Mouse (Mus musculus) lung, embryonic 14.5 days (tissue): ENCODE measurements at regions not wholly inside any gene's neighbourhood (a gene's known extent, or its start where the extent isn't known, plus 50 kb on each side); places are given as distances from the start of the nearest gene placed in this dataset.

Source experiments
- ATAC-seq: fragments of 200-750 bp; cut with Nextera tagmentation; 2 replicates; pipeline ENCODE4 v1.8.0; 2017; ENCODE audit warnings: mild to moderate bottlenecking, moderate TSS enrichment, moderate library complexity; ENCODE audit not compliant: insufficient read depth
- DNase-seq: peaks from one replicate; pipeline ENCODE4 v3.0.0-alpha.2; 2015
- H3K27ac ChIP-seq: fragments of 300-500 bp; sonication (generic); 2 replicates; pipeline ENCODE4 v1.5.1; 2014; ENCODE audit warnings: low read depth, mild to moderate bottlenecking, moderate library complexity
- H3K27me3 ChIP-seq: fragments of 300-500 bp; sonication (generic); 2 replicates; pipeline ENCODE4 v1.6.1; 2014; ENCODE audit warnings: low read length, control low read depth; ENCODE audit not compliant: insufficient read depth
- H3K36me3 ChIP-seq: fragments of 300-500 bp; sonication (generic); 2 replicates; pipeline ENCODE4 v1.6.1; 2014; ENCODE audit warnings: control low read depth; ENCODE audit not compliant: insufficient read depth
- H3K4me1 ChIP-seq: fragments of 300-500 bp; sonication (generic); 2 replicates; pipeline ENCODE4 v1.6.1; 2014; ENCODE audit warnings: antibody characterized with exemption, control low read depth; ENCODE audit not compliant: insufficient read depth
- H3K4me2 ChIP-seq: fragments of 300-500 bp; sonication (generic); 2 replicates; pipeline ENCODE4 v1.6.1; 2014; ENCODE audit warnings: mild to moderate bottlenecking
- H3K4me3 ChIP-seq: fragments of 300-500 bp; sonication (generic); 2 replicates; pipeline ENCODE4 v1.5.1; 2014; ENCODE audit warnings: low read depth, low read length
- H3K9ac ChIP-seq: fragments of 300-500 bp; sonication (generic); 2 replicates; pipeline ENCODE4 v1.6.1; 2014
- H3K9me3 ChIP-seq: fragments of 300-500 bp; sonication (generic); 2 replicates; pipeline ENCODE4 v1.6.1; 2016; ENCODE audit warnings: low read depth, low read length, control low read depth
- CTCF ChIP-seq: IDR thresholded peaks from 2 replicates; pipeline ENCODE4 v1.5.1; 2016; ENCODE audit warnings: antibody characterized with exemption, low read depth

GRCm38 (mm10) chr6:68437184-68437583 lies 901.6 kb upstream of the Tacstd2 start:
- Histone ChIP-seq H3K27me3 (no peaks in the 10 kb centered on the region), H3K4me2 (no peak overlapping the region), H3K4me1 (no peaks in the 10 kb centered on the region), H3K9ac (no peak overlapping the region), H3K36me3 (no peaks in the 10 kb centered on the region), H3K9me3 (no peaks in the 10 kb centered on the region), H3K27ac (no peak overlapping the region), H3K4me3 (no peak overlapping the region)
- DNase-seq: no peak
- TF ChIP-seq CTCF: no peak
- ATAC-seq: no peak
